Mouse (Mus musculus) retina, embryonic 14.5 days (tissue): ENCODE measurements at regions not wholly inside any gene's neighbourhood (a gene's known extent, or its start where the extent isn't known, plus 50 kb on each side); places are given as distances from the start of the nearest gene placed in this dataset.

Source experiments
- DNase-seq: peaks from one replicate; pipeline ENCODE4 v3.0.0-alpha.2; 2015; ENCODE audit warnings: low spot score

DNA sequence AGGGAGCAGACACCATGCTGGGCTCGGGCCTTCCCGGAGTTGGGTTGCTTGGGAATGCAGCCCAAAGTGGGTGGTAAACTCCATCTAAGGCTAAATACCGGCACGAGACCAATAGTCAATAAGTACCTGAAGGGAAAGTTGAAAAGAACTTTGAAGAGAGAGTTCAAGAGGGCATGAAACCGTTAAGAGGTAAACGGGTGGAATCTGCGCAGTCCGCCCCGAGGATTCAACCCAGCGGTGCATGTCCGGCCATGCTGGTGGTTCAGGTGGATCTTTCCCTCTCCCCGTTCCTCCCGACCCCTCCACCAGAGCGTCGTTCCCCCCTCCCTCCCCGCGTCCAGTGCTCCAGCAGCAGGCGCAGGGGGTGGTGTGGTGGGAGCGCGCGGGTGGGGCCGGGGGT lies 179.1 kb upstream of the Arhgef26 start:
- DNase-seq, result no peak

DNA sequence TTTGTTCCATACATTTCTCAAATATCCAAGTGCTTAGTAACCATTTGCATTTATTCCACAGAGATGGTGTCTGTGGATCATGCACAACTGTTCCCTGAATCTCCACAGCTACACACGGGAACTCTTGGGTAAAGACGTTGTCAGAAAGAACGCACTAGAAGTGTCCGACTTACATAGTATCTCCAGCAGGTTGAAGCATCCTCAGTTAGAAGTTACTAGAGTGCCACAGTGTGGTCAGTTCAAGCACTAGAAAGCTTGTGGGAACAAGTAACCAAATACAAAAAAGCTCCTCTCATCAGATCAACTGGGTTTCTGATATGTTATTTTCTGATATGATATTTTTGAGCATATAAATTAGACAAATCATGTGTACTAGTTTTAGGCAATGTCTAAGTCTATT lies 167.5 kb upstream of the Arhgef26 start:
- peak; percentile 14 for DNase-seq

DNA sequence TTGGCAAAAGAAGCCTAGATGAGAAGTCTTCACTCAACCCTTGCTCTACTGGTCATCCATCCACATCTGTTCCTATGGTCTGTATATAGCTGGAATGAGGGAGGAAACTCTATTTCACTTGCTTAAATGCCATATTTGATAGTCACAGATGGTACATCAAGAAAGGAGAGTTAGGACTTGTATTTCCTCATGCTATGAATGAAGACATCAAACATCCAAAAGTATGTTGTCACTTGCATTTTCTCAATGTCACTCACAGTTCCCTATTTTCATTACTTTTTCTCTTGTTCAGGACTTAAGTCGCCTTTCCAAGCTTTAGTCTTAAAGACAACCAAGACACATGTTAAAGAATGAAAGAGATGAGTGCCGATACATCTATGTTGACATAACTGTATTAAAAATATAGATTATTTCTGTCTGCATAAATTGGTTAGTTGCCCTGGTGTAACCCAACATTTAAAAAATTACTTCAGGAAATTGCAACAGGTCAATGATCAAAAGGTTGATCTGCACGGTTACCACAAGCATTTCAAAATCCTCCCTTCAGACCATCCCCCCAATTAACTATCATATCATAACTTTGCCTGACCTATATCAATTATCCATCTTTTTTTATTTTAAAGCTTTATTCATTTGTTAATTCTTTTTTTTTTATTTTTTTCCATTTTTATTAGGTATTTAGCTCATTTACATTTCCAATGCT lies 150.2 kb upstream of the Arhgef26 start:
- DNase-seq, result no peak

DNA sequence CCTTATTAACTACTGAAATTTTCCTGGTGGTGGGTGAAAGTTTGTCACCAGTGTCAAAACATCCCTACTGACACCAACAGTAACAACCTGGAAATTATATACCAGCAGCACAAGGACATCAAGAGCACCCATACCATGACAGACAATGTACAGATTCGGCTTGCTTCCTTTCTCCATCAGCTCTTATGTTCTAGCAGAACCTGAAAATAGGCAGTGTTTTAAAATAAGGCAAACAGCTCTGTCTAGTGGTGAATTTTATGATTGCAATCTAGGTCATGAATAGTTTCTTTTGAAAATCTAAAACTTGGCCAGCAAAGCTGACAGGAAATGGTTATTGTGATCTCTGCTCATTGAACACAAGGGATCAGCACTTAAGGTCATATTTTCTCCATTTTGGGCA lies 145.7 kb upstream of the Arhgef26 start:
- DNase-seq, result peak; percentile 74

DNA sequence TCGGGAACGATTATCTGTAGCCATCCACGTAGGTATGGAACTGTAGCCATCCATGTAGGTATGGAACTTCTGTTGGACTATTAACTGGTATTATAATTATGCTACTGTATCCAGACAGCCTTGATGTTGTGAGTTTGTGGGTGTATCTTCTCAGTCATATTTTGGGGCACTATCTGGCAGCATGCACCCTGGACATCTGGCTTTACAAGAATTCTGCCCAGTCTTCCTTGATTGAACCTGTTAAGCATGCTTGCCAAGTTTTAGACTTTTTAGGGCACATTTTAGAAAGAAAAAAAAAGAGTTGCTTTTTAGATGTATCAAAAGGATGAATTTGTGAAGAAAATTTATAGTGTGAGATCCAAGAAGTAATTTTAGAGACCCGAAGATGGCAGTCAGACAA lies 143.7 kb upstream of the Arhgef26 start:
- DNase-seq, result no peak

DNA sequence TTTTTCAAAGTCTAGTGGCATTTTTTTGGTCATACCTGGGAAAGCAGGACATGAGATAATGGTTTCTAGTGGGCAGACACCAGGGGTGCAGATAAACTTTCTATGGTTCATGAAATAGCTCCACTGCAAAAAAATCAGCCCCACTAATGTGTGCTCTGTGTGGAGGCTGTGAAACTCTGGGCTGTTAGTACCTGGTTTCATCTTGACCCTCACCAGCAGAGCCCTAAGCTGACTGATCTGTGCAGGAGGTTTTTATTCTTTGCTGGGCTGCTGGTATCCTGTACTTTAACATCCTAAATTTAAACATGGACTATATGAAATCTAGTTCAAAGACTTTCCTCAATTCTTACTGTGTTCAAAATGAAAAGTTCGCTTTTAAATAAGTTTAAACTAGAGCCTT lies 141.5 kb upstream of the Arhgef26 start:
- DNase-seq, result no peak

DNA sequence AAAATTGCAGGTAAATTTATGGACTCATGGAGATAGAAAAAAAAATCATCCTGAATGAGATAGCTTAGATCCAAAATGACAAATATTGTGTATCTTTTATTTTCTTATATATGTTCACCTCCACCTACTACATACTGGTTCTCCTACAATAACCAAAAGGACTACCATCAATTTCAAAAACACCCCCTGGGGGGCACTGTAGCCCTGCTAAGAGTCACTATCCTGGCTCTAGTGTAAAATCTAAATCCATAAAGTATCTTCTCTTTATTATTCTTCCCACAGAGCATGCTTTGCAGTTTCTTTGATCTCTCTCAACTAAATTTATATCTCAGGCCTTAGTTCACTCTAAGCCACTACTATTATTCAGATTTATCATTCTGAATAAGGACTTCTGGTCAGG lies 122.3 kb upstream of the Arhgef26 start:
- peak; percentile 51 for DNase-seq

DNA sequence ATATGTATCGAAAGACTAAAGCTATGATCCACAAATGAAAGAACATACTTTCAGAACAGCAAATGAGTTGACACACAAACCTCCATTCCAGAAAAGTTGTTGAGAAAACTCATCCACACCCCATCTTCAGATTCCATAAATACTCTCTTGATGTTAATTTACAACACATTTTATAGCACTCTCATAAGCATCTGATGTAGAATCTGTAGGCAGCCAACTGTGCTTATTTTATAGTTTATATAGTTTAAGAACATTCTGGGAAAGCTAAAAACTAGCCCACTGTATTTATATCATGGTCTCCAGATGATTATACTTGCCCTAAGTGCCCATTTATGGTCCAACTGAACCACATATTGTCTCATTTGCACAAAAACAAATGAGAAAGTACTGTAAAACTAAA lies 120.8 kb upstream of the Arhgef26 start:
- no peak for DNase-seq

DNA sequence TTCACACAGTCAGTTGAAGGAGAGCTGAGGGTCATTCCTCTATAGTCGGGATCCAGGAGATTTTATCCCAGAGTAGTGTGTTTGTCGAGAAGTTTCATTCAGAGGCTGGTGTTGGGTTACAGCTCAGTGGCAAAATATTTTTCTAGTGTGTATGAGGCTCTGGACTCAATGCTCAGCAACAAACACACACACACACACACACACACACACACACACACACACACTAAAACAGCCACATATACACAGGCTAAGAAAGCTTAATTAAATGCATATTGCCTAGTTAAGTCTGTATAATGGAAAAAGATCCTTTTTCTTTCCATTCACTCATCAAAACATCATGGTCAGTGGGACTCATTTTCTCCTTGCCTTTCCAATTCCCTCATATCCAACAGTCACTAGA lies 110.4 kb upstream of the Arhgef26 start:
- no peak for DNase-seq

DNA sequence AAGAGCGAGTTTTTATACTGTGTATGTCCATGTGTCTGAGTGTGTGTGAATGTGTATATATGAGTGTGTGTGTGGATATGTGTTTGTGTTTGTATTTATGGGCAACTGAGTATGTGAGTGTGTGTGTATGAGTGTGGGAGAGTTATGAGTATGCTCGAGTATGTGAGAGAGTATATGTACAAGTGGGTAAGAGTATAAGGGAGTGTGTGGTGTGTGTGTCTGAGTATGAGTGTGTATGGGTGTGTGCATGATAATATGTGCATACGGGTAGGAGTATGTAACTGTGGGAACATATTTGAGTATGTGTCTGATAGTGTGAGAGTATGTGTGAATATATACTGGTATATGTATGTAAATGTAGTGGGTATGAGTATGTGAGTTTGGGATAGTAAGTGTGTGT lies 110.0 kb upstream of the Arhgef26 start:
- no peak for DNase-seq

DNA sequence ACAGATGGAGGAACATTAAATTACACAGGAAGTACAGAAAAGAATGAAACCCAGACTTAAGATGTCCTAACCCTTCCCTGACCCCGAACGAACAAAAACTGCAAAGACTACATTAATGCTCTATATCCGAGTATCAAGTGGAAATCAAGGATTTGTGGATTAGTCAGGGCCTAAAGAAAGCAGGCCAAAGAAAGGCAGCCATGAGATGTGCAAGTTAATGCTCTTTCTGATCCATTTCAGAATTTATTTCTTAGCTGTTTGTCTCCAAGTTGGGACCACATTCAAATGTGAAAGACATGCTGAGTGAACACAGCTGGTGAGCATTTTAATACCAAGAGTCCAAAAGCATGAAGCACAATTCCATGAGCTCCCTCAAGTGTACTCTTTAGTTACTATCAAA lies 97.1 kb upstream of the Arhgef26 start:
- no peak for DNase-seq

DNA sequence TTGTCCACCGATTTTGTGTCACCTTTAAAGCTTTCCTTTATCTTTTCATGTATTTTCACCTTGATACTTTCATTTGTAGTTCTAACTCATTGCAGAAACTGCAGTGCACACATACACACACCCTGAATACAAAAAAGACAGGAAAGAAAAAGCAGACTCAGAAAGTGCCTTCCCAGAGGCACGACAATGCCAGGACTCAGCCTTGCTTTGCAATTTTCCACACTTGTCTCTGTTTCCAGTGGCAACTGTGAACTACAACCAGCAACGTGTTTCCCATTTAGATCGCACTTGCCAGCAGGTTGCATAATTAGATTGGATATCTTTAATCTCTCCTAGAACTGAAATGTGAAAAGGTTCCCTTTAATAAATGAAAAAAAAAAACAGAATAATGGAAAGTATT lies 66.4 kb upstream of the Arhgef26 start:
- no peak for DNase-seq

DNA sequence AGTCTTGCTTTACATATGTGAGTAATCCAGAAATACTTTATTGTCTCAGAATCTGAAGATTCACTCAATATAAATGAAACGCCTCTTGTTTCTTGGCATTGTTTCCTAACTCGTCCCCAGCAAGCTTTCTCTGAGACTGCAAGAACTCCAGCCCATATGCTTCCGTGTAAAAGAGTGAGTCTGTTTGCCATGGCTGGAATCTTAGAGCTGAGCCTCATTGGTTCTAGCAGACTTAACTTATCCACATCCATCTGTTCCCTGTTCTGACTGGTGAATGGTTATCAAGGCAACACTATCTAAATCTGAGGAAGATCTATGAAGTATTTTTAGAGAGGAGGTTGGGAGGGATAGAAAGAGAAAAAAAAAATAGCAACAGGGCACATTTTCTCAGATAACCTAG lies 59.9 kb upstream of the Arhgef26 start:
- DNase-seq, result no peak

DNA sequence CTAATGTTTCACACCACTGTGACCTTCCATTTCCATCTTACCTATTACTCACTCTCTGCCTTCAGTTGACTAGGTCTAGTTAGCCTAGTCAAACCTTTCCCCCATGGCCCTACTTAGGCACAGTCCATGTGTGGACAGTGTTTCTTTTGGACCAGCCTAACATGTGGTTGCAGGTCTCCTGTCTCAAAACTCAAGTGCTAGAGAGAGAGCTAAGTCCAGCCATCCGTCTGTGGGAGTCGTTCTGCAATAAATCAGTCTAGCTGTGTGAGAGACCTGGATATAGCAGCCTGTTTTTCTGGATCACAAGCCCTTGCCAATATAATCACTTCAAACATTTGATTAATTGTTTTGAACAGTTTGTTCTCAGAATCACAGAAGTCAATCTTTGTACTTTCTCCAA lies 57.2 kb upstream of the Arhgef26 start:
- no peak for DNase-seq
